13 mouse cellular contexts compared by ENCODE assay signal in genomic region chr12:26401254-26401653, GRCm38 (mm10). TPM values are rescaled to one million over a fixed set of nuclear protein-coding genes. Genes with fewer than 3 reads are reported as not detected.
DNase-seq lines count a peak whose midpoint lies in the region; ATAC-seq and TF ChIP-seq lines count a peak whose summit lies in the region.
"Had no signal": no experiment of that assay in that cellular context is flagged by ENCODE, and none has a peak within 500 bp of the region (broad histone marks: within the 10 kb centered on the region; RNA-seq: fewer than 3 reads in every experiment).

No protein-coding gene starts in this region.

- peak overlapping the region; percentile 15; the same call in 1 of the 2 replicates for H3K4me2 ChIP-seq in heart, embryonic 16.5 days (ENCODE audit: low read depth, low read length)
- H3K4me2 ChIP-seq in lung, postnatal 0 days (replicated peaks; ENCODE audit: low read depth, low read length) = no peak overlapping the region
- H3K4me2 ChIP-seq in embryonic facial prominence, embryonic 14.5 days (ENCODE audit: low read depth, low read length) = no peak overlapping the region

- peaks cover 35% of the 10 kb centered on the region for H3K4me1 ChIP-seq in heart, embryonic 16.5 days (ENCODE audit: control insufficient read depth, insufficient read depth, low read length)
- H3K4me1 ChIP-seq in lung, postnatal 0 days (ENCODE audit: insufficient read depth, low read depth, low read length) = peaks cover 23% of the 10 kb centered on the region
- H3K4me1 ChIP-seq in embryonic facial prominence, embryonic 14.5 days (ENCODE audit: control insufficient read depth, insufficient read depth, low read length) = peaks cover 35% of the 10 kb centered on the region
- 0 out of 2 replicates have a peak, but pooled peaks cover 6% of the 10 kb centered on the region for H3K4me1 ChIP-seq in small intestine, adult 2 months (ENCODE audit: control insufficient read depth, insufficient read depth, insufficient read length, low read length)

- H3K27me3 ChIP-seq in heart, embryonic 16.5 days (ENCODE audit: control insufficient read depth, insufficient read depth, low read length) = no peaks in the 10 kb centered on the region
- H3K27me3 ChIP-seq in lung, postnatal 0 days (replicated peaks; ENCODE audit: insufficient read depth, low read length) = no peaks in the 10 kb centered on the region
- no peaks in the 10 kb centered on the region for H3K27me3 ChIP-seq in embryonic facial prominence, embryonic 14.5 days (replicated peaks; ENCODE audit: control insufficient read depth, insufficient read depth, low read length)
- no peaks in the 10 kb centered on the region for H3K27me3 ChIP-seq in small intestine, adult 2 months (ENCODE audit: control insufficient read depth, insufficient read depth, low read length)

- no peak for DNase-seq in heart, adult 9 months (ENCODE audit: low spot score in 2 of 2)
- DNase-seq in lung, postnatal 0 days (ENCODE audit: low spot score) = no peak
- DNase-seq in lung, postnatal 4 days = no peak
- DNase-seq in embryonic facial prominence, embryonic 14.5 days (ENCODE audit: low spot score) = no peak
- no peak for DNase-seq in cerebellum, adult 18-20 months
- DNase-seq in ovary, adult 18-20 months (ENCODE audit: low spot score) = no peak
- DNase-seq: cerebellum, postnatal 14 days; heart, postnatal 36 days; thymus, postnatal 4 days had no signal

- 58% methylated on average over 1 of the region's 1 CpGs for WGBS in heart, embryonic 16.5 days
- 57% methylated on average over 1 of the region's 1 CpGs for WGBS in lung, postnatal 0 days
- 72% methylated on average over 1 of the region's 1 CpGs for WGBS in embryonic facial prominence, embryonic 14.5 days
- WGBS in small intestine, adult 2 months = 47% methylated on average over 1 of the region's 1 CpGs

- TF ChIP-seq CTCF in lung, postnatal 0 days (IDR thresholded peaks at IDR 0.05) = no peak
- no peak for TF ChIP-seq CTCF in small intestine, adult 2 months (IDR thresholded peaks at IDR 0.05; ENCODE audit: extremely low read depth, insufficient read length, insufficient replicate concordance, low read depth, low read length)

- no peak for TF ChIP-seq EP300 in lung, postnatal 0 days (IDR thresholded peaks at IDR 0.05)

- no peaks in the 10 kb centered on the region for H3K9me3 ChIP-seq in heart, embryonic 16.5 days (replicated peaks; ENCODE audit: control insufficient read depth, low read length)
- H3K9me3 ChIP-seq in lung, postnatal 0 days (ENCODE audit: low read length) = no peaks in the 10 kb centered on the region
- no peaks in the 10 kb centered on the region for H3K9me3 ChIP-seq in embryonic facial prominence, embryonic 14.5 days (ENCODE audit: control insufficient read depth, low read length)

- TF ChIP-seq POLR2A in small intestine, adult 2 months (IDR thresholded peaks at IDR 0.05; ENCODE audit: low read depth, low read length) = no peak

- no peak overlapping the region for H3K4me3 ChIP-seq in heart, embryonic 16.5 days (ENCODE audit: low read length)
- H3K4me3 ChIP-seq in lung, postnatal 0 days (ENCODE audit: low read depth, low read length) = no peak overlapping the region
- no peak overlapping the region for H3K4me3 ChIP-seq in embryonic facial prominence, embryonic 14.5 days (ENCODE audit: low read depth, low read length)
- H3K4me3 ChIP-seq in small intestine, adult 2 months (ENCODE audit: low read depth, low read length) = no peak overlapping the region
- H3K4me3 ChIP-seq: erythroblast, embryonic 14.5 days had no signal

- no peak overlapping the region for H3K9ac ChIP-seq in heart, embryonic 16.5 days (ENCODE audit: low read length)
- H3K9ac ChIP-seq in lung, postnatal 0 days (replicated peaks; ENCODE audit: low read depth) = no peak overlapping the region
- no peak overlapping the region for H3K9ac ChIP-seq in embryonic facial prominence, embryonic 14.5 days (ENCODE audit: low read depth, low read length)

- H3K36me3 ChIP-seq in heart, embryonic 16.5 days (ENCODE audit: control insufficient read depth, insufficient read depth) = no peaks in the 10 kb centered on the region
- H3K36me3 ChIP-seq in lung, postnatal 0 days (ENCODE audit: insufficient read depth, low read length) = no peaks in the 10 kb centered on the region
- H3K36me3 ChIP-seq in embryonic facial prominence, embryonic 14.5 days (ENCODE audit: control insufficient read depth, insufficient read depth, low read length) = 0 out of 2 replicates have a peak, but pooled peaks cover 12% of the 10 kb centered on the region
- no peaks in the 10 kb centered on the region for H3K36me3 ChIP-seq in small intestine, adult 2 months (ENCODE audit: control insufficient read depth, insufficient read depth, low read length)

- ATAC-seq in heart, embryonic 16.5 days (replicated peaks; ENCODE audit: extremely low read depth, insufficient read depth, low FRiP score) = no peak; the same call in 1 of the 2 replicates
- ATAC-seq in lung, postnatal 0 days = no peak
- ATAC-seq in embryonic facial prominence, embryonic 14.5 days (ENCODE audit: low read depth) = no peak

- H3K27ac ChIP-seq in heart, embryonic 16.5 days (ENCODE audit: low read length) = peak overlapping the region; percentile 83
- peak overlapping the region; percentile 9; the same call in 1 of the 2 replicates for H3K27ac ChIP-seq in lung, postnatal 0 days (ENCODE audit: low read length)
- peak overlapping the region; percentile 3; the same call in 1 of the 2 replicates for H3K27ac ChIP-seq in embryonic facial prominence, embryonic 14.5 days (replicated peaks; ENCODE audit: low read depth, low read length)
- H3K27ac ChIP-seq in small intestine, adult 2 months (ENCODE audit: insufficient read depth, low read depth, low read length) = peak overlapping the region; percentile 57
- H3K27ac ChIP-seq: macrophage had no signal

RNA-seq across cellular contexts. Expression of gene Rnf144a, which starts 13.8 kb away (rescaled TPM):
- 12.1 and 14.6 TPM in 2 replicates for polyA plus RNA-seq in heart, embryonic 16.5 days (2015; fragmentation: Nextera tagmentation; extraction: Ambion mirVana)
- polyA plus RNA-seq in lung, postnatal 0 days (2015; fragmentation: Nextera tagmentation; extraction: Ambion mirVana) = 69.6 and 73.7 TPM in 2 replicates
- 24.8 and 31.7 TPM in 2 replicates for polyA plus RNA-seq in embryonic facial prominence, embryonic 14.5 days (2014; fragmentation: Nextera tagmentation; extraction: Ambion mirVana)
- 2.5 and 3.4 TPM in 2 replicates for polyA plus RNA-seq in small intestine, adult 2 months (2012; rRNA removed)
- polyA plus RNA-seq: erythroblast, embryonic 14.5 days had no signal

RNA-seq across cellular contexts. Expression of gene Rsad2, which starts 55.0 kb away (rescaled TPM):
- 1.9 and 2.4 TPM in 2 replicates for polyA plus RNA-seq in heart, embryonic 16.5 days (2015; fragmentation: Nextera tagmentation; extraction: Ambion mirVana)
- 11.5 and 13.3 TPM in 2 replicates for polyA plus RNA-seq in lung, postnatal 0 days (2015; fragmentation: Nextera tagmentation; extraction: Ambion mirVana)
- polyA plus RNA-seq in embryonic facial prominence, embryonic 14.5 days (2014; fragmentation: Nextera tagmentation; extraction: Ambion mirVana) = 1.0 and 2.4 TPM in 2 replicates
- polyA plus RNA-seq in small intestine, adult 2 months (2012; rRNA removed) = 1.3 and 6.6 TPM in 2 replicates

Comparison
In these comparisons a context has a peak if more than half of its experiments do, and no peak if none do; other contexts are left out.
1. H3K27ac ChIP-seq: peak in every context shown above with its lines; median percentile 83 in heart, embryonic 16.5 days; 57 in small intestine, adult 2 months; 9 in lung, postnatal 0 days; 3 in embryonic facial prominence, embryonic 14.5 days.